Mouse (Mus musculus) heart, adult 2 months (tissue): Measurements from ENCODE around the gene Eif2b4. TPM values are rescaled to one million over a fixed set of nuclear protein-coding genes. Genes with fewer than 3 reads are reported as not detected.

Source experiments
- DNase-seq, 2 experiments: peaks; one replicate each; pipeline ENCODE4 v3.0.0; 2021
- H3K27ac ChIP-seq: fragments of 200-600 bp; 2 replicates; pipeline ENCODE4 v1.8.1; 2022
- H3K27me3 ChIP-seq: fragments of 200-500 bp; 2 replicates; pipeline ENCODE4 v1.6.1; 2012; ENCODE audit warnings: mild to moderate bottlenecking, low read length, inconsistent platforms, mixed read lengths; ENCODE audit not compliant: control insufficient read depth, insufficient read depth
- H3K36me3 ChIP-seq: fragments of 200-500 bp; 2 replicates; pipeline ENCODE4 v1.6.1; 2012; ENCODE audit warnings: low read length, inconsistent platforms; ENCODE audit not compliant: control insufficient read depth, insufficient read depth
- H3K4me1 ChIP-seq: fragments of 200-500 bp; 2 replicates; pipeline ENCODE4 v1.6.1; 2011; ENCODE audit warnings: low read length; ENCODE audit not compliant: control insufficient read depth, insufficient read depth
- H3K4me3 ChIP-seq: fragments of 200-600 bp; 2 replicates; pipeline ENCODE4 v1.8.1; 2022
- H3K79me2 ChIP-seq: fragments of 200-500 bp; replicated peaks from 2 replicates; pipeline ENCODE4 v1.6.1; 2012; ENCODE audit warnings: mild to moderate bottlenecking, inconsistent platforms, low read length, moderate library complexity, mixed read lengths; ENCODE audit not compliant: control insufficient read depth, insufficient read depth
- H3K9ac ChIP-seq: fragments of 200-500 bp; 2 replicates; pipeline ENCODE4 v1.6.1; 2012; ENCODE audit warnings: low read depth, mild to moderate bottlenecking, control low read depth, inconsistent platforms, low read length, mixed read lengths
- CTCF ChIP-seq: fragments of 200-600 bp; IDR thresholded peaks from 2 replicates; pipeline ENCODE4 v1.8.1; 2022; ENCODE audit warnings: antibody characterized with exemption, mild to moderate bottlenecking, moderate library complexity
- EP300 ChIP-seq: fragments of 200-500 bp; IDR thresholded peaks from 2 replicates; pipeline ENCODE4 v1.6.1; 2011; ENCODE audit warnings: low read depth, low read length, control low read depth; ENCODE audit not compliant: insufficient read depth
- POLR2A ChIP-seq: fragments of 200-500 bp; IDR thresholded peaks from 2 replicates; pipeline ENCODE4 v1.6.1; 2011; ENCODE audit warnings: mild to moderate bottlenecking, low read depth, low read length, control low read depth; ENCODE audit not compliant: insufficient read depth
- WGBS: fragments of 180-500 bp; shearing (Covaris S2); methylation state at CpG from one replicate; pipeline ENCODE4 v1.1.7; 2018; 5-methylcytosine and 5-hydroxymethylcytosine counted together
- intact Hi-C: fragments of 180-260 bp; cut with DNase I; formaldehyde crosslinking; loops from one replicate; pipeline ENCODE4 v1.15.1; 2025
- polyA plus RNA-seq: library from polyadenylated mRNA; depleted of rRNA; stranded (reverse); fragments of >200 nt; gene quantifications from 2 replicates; pipeline ENCODE4 v1.2.3, GENCODE M21; 2012
- total RNA-seq, 2 experiments: library from RNA; stranded (reverse); gene quantifications; 2 replicates each; pipeline ENCODE4 v1.2.3; 2021

Eif2b4 gene
- total and polyA plus RNA-seq, 3 experiments = 48.0 to 61.3 (median 50.8) TPM

DNA sequence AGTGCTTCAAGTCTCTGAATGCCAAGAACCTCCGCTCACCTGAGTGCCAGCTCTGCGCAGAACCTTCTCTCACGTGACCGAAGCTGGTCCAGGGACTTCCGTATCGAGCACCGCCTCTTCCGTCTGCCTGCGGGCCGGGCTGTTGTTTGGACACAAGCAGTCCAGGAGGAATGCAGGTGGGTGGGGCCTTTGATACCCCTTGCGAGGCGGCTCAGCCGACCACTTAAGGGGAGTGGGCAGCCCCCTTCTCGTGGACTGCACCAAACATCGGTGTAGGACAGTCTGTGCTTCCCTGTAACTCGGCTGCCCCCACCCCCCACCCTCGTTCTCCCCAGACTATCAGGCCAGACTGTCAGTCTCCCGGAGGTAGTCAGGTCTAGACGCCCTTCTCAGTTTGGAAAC is 39.1 kb downstream of the Eif2b4 start, which contains the start of gene Mpv17:
Mpv17 (minus strand) TSS at position 100 of the 402 bp plus-strand sequence.
- 1% methylated on average over 19 of the region's 19 CpGs for WGBS
- peak within 1 kb of the TSS; percentile 93 for H3K9ac ChIP-seq
- TF ChIP-seq POLR2A = peak; percentile 93
- TF ChIP-seq EP300 = peak; percentile 87
- TF ChIP-seq CTCF = no peak
- no peaks in the 10 kb centered on the region for H3K79me2 ChIP-seq
- H3K36me3 ChIP-seq = peaks cover 3% of the 10 kb centered on the region
- peak; percentile 85 to 90 for DNase-seq
- H3K27me3 ChIP-seq = no peaks in the 10 kb centered on the region
- peaks cover 4% of the 10 kb centered on the region for H3K4me1 ChIP-seq
- intact Hi-C loops = loop anchor here (2.0 kb wide), 2 partner anchors 25 to 67 kb away; partner anchors contain the start of genes Gm29609 and Ppm1g
- H3K27ac ChIP-seq = peak within 1 kb of the TSS; percentile 89
- H3K4me3 ChIP-seq = peak within 1 kb of the TSS; percentile 76

DNA sequence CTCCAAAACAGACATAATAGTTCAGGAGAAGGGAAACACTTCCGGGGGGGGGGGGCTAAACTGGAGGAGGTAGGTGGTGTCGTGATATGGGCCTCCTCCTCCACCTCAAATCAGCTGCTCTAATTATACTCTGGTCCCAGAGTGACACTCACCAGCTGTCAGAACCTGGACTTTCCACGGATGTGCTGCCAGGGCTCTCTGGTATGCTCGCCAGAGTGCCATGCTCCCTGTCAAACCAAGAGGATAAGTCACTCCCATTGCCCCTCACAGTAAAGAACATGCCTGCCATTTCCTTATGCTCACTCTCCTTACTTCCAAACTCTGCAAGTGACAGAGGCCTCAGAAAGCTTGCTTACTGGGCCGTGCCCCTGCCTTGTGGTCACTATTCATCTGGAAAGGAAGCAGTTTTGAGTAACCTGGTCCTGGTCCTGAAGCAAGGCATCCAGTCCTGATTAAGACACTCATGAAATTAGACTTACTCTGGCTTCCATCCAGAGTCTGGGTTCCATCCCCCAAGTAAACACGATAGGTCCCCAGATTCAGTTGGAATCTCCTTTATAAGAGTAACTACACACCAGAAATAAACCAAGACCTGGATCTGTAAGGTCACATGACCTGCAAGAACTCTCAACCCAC is 39.6 kb downstream of the Eif2b4 start:
- no peaks in the 10 kb centered on the region for H3K79me2 ChIP-seq
- H3K9ac ChIP-seq = peak overlapping the region; percentile 93
- intact Hi-C loops = loop anchor here (2.0 kb wide), 2 partner anchors 25 to 67 kb away; partner anchors contain the start of genes Gm29609 and Ppm1g
- peak overlapping the region; percentile 76 for H3K4me3 ChIP-seq
- H3K36me3 ChIP-seq = peaks cover 3% of the 10 kb centered on the region
- 12% methylated on average over 6 of the region's 6 CpGs for WGBS
- no peaks in the 10 kb centered on the region for H3K27me3 ChIP-seq
- H3K4me1 ChIP-seq = peaks cover 4% of the 10 kb centered on the region
- TF ChIP-seq CTCF (no peak), EP300 (no peak), POLR2A (no peak)
- DNase-seq = peak; percentile 42 to 46
- H3K27ac ChIP-seq = peak overlapping the region; percentile 89

DNA sequence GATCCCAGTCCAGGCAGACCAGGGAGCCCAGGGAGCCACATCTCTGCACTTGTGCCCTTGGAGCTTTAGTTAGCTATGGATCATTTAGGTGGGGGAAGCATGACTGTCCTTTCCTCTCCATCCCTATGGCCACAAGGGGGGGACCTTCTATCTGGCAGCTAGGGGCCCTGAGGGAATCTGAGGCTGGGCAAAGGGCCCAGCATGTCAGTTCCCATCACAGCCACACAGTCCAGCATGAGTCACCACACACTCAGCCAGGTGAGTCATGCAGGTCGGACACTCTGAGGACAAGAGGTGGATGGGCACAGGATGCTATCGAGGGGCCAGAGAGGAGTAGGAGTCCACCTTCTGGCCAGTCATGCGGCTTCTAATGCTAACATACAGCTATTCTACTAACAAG is 41.5 kb downstream of the Eif2b4 start:
- Histone ChIP-seq H3K27ac (no peak overlapping the region), H3K9ac (no peak overlapping the region), H3K4me3 (no peak overlapping the region), H3K4me1 (peaks cover 4% of the 10 kb centered on the region), H3K36me3 (peaks cover 3% of the 10 kb centered on the region), H3K27me3 (no peaks in the 10 kb centered on the region), H3K79me2 (no peaks in the 10 kb centered on the region)
- TF ChIP-seq EP300 (peak; percentile 57; the same call in 1 of the 2 replicates), CTCF (peak; percentile 57), POLR2A (no peak)
- intact Hi-C loops = no loop called here
- 49% methylated on average over 3 of the region's 3 CpGs for WGBS
- DNase-seq = peak in 1 of 2 experiments; percentile 65

DNA sequence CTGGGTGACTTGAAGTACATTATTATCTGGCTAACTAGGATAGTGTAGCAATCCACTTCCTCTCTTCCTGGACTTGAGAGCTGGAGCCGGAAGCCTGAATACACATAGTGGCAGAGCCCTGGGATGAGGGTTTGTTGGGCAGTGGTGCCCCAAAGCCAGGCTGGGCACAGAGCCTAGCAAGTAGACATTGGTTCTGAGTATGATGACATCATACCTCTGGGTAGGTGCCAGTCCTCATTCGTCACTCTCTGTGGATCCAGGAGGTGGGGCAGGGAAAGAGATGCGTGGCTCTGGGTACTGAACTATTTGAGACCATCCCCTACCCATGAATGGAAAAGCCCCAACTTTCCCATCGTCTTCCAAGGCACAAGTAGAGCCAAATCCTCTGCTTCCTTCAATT is 43.4 kb downstream of the Eif2b4 start:
- no peak overlapping the region for H3K27ac ChIP-seq
- DNase-seq = no peak

DNA sequence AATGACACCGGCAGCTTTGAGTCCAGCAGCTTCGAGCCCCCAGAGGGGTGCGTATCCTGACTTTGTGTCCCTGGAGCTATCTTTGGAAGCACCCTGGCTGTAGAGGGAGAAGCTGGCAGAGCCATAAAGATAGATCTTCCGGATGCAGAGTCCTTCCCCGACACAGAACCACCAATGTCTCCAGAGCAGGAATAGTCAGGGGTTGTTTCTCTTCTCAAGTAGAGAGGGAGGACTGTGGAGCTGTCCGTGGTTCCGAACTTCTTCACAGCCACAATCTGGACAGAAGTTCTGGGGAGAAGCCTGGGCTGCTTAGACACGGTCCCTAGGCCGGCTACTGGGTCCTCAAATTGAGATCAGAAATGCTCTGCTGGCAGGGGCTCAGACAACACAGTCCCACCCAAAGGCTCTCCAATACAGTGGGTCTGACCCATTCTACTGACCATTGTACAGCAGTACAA is 54.2 kb downstream of the Eif2b4 start:
- no peak overlapping the region for H3K4me3 ChIP-seq
- TF ChIP-seq POLR2A (no peak), EP300 (no peak), CTCF (no peak)
- WGBS = 10% methylated on average over 9 of the region's 9 CpGs
- H3K36me3 ChIP-seq = no peaks in the 10 kb centered on the region
- H3K27me3 ChIP-seq = peaks cover 10% of the 10 kb centered on the region
- intact Hi-C loops = no loop called here
- H3K27ac ChIP-seq = no peak overlapping the region; the same call in 1 of the 2 replicates
- H3K9ac ChIP-seq = no peak overlapping the region
- H3K79me2 ChIP-seq = no peaks in the 10 kb centered on the region
- no peak for DNase-seq
- H3K4me1 ChIP-seq = peaks cover 4% of the 10 kb centered on the region; the same call in 1 of the 2 replicates

More for the DNA sequence above, 43.4 kb downstream of the Eif2b4 start:
- intact Hi-C loops = no loop called here
- no peak overlapping the region for H3K4me3 ChIP-seq
- TF ChIP-seq POLR2A = no peak
- peaks cover 3% of the 10 kb centered on the region for H3K36me3 ChIP-seq
- H3K4me1 ChIP-seq = peaks cover 4% of the 10 kb centered on the region
- H3K9ac ChIP-seq = no peak overlapping the region
- WGBS = 56% methylated on average over 4 of the region's 4 CpGs
- no peaks in the 10 kb centered on the region for H3K79me2 ChIP-seq
- H3K27me3 ChIP-seq = no peaks in the 10 kb centered on the region

DNA sequence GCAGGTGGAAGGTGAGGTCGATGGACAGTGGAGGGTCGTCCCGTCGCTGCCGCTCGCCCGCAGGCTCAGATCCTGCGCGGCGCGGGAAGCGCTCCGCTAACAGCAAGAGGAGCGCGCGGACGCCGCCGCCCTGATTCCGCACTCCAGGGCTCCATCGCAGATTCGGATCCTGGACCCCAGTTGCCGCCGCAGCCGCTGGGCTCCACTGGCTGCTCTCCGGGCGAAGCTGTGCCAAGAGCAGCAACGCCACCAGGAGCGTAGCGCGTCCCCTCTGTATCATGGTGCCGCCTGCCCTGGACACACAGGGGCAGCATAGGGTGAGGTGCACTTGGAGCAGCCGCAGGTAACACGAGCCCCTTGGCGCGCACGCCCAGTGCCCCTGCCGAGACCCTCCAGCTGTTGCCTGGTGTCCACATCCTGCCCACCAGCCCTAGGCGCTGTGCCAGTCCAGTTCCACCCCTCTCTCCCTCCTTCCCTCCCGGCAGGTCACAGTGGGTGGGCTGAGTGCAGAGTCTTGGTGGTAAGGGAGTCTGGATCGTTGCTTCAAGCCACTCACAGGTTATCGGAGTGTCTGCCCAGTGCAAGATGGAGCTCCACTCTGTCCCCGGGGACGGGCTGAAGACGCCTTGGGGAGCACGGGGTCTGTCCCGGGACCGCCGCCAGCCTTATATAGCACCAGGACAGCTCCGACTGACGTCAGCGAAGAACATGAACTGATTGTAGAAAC is 54.8 kb downstream of the Eif2b4 start, which contains the start of gene Ucn:
Ucn (minus strand) TSS at position 589 of the 727 bp plus-strand sequence.
- Histone ChIP-seq H3K4me3 (no peak within 1 kb of the TSS), H3K4me1 (peaks cover 4% of the 10 kb centered on the region; the same call in 1 of the 2 replicates), H3K36me3 (no peaks in the 10 kb centered on the region), H3K27ac (no peak within 1 kb of the TSS; the same call in 1 of the 2 replicates), H3K9ac (no peak within 1 kb of the TSS), H3K79me2 (no peaks in the 10 kb centered on the region), H3K27me3 (peaks cover 10% of the 10 kb centered on the region)
- intact Hi-C loops = no loop called here
- DNase-seq = no peak
- WGBS = 3% methylated on average over 52 of the region's 52 CpGs
- TF ChIP-seq POLR2A (no peak), EP300 (no peak), CTCF (no peak)
